Mouse (Mus musculus) midbrain, embryonic 11.5 days (tissue): Measurements from ENCODE around the gene Gas2. TPM values are rescaled to one million over a fixed set of nuclear protein-coding genes. Genes with fewer than 3 reads are reported as not detected.

ENCODE experiments used
- ATAC-seq: fragments of 200-750 bp; cut with Nextera tagmentation; 2 replicates; pipeline ENCODE4 v1.8.0; 2017; ENCODE audit warnings: moderate TSS enrichment, moderate library complexity; ENCODE audit not compliant: low FRiP score
- DNase-seq: peaks from one replicate; pipeline ENCODE4 v3.0.0; 2015; ENCODE audit warnings: low spot score; ENCODE audit errors: missing footprints
- H3K27ac ChIP-seq: fragments of 300-500 bp; sonication (generic); 2 replicates; pipeline ENCODE4 v1.5.1; 2014; ENCODE audit warnings: low read depth, low read length
- H3K27me3 ChIP-seq: fragments of 300-500 bp; sonication (generic); 2 replicates; pipeline ENCODE4 v1.6.1; 2014; ENCODE audit warnings: mild to moderate bottlenecking, low read length, moderate library complexity, mixed read lengths; ENCODE audit not compliant: control insufficient read depth, insufficient read depth
- H3K36me3 ChIP-seq: fragments of 300-500 bp; sonication (generic); 2 replicates; pipeline ENCODE4 v1.6.1; 2014; ENCODE audit warnings: mild to moderate bottlenecking, low read length, moderate library complexity, mixed read lengths; ENCODE audit not compliant: control insufficient read depth, insufficient read depth
- H3K4me1 ChIP-seq: fragments of 300-500 bp; sonication (generic); 2 replicates; pipeline ENCODE4 v1.6.1; 2014; ENCODE audit warnings: low read length; ENCODE audit not compliant: control insufficient read depth, insufficient read depth
- H3K4me2 ChIP-seq: fragments of 300-500 bp; sonication (generic); 2 replicates; pipeline ENCODE4 v1.6.1; 2014; ENCODE audit warnings: mild to moderate bottlenecking, moderate library complexity
- H3K4me3 ChIP-seq: fragments of 300-500 bp; sonication (generic); 2 replicates; pipeline ENCODE4 v1.5.1; 2014; ENCODE audit warnings: low read depth, low read length
- H3K9ac ChIP-seq: fragments of 300-500 bp; sonication (generic); 2 replicates; pipeline ENCODE4 v1.6.1; 2014; ENCODE audit warnings: low read length
- H3K9me3 ChIP-seq: fragments of 300-500 bp; sonication (generic); 2 replicates; pipeline ENCODE4 v1.6.1; 2016; ENCODE audit warnings: low read length; ENCODE audit not compliant: control insufficient read depth
- WGBS: fragments of 180-500 bp; shearing (Covaris S2); extraction: QIAGEN DNeasy Blood & Tissue Kit; methylation state at CpG from one replicate; pipeline ENCODE4 v1.1.7; 2014; 5-methylcytosine and 5-hydroxymethylcytosine counted together
- polyA plus RNA-seq: library from polyadenylated mRNA; unstranded; fragments of >200 nt; fragmentation: Nextera tagmentation; extraction: Ambion mirVana; gene quantifications from 2 replicates; pipeline ENCODE4 v1.2.1, GENCODE M21; 2014

Gas2 gene
- polyA plus RNA-seq: 33.5 and 34.1 TPM in 2 replicates

GRCm38 (mm10) chr7:51861250-51862096 lies at the start of gene Gas2:
TSS of gene Gas2 (plus strand) at chr7:51862015.
- H3K9ac ChIP-seq: peak within 1 kb of the TSS; percentile 81
- no peaks in the 10 kb centered on the region for H3K27me3 ChIP-seq
- no peaks in the 10 kb centered on the region for H3K9me3 ChIP-seq
- 9% methylated on average over 96 of the region's 105 CpGs for WGBS
- H3K4me1 ChIP-seq: peaks cover 11% of the 10 kb centered on the region
- ATAC-seq (peak; percentile 92), DNase-seq (peak; percentile 98)
- H3K27ac ChIP-seq: peak within 1 kb of the TSS; percentile 86
- peak within 1 kb of the TSS; percentile 64 for H3K4me2 ChIP-seq
- H3K4me3 ChIP-seq: peak within 1 kb of the TSS; percentile 62
- peaks cover 2% of the 10 kb centered on the region; the same call in 1 of the 2 replicates for H3K36me3 ChIP-seq

GRCm38 (mm10) chr7:51815473-51816282 lies 46.1 kb upstream of the Gas2 start:
- Histone ChIP-seq H3K36me3 (no peaks in the 10 kb centered on the region), H3K27me3 (no peaks in the 10 kb centered on the region), H3K27ac (no peak overlapping the region), H3K9me3 (no peaks in the 10 kb centered on the region), H3K4me2 (no peak overlapping the region), H3K4me1 (no peaks in the 10 kb centered on the region), H3K4me3 (no peak overlapping the region), H3K9ac (no peak overlapping the region)
- ATAC-seq (peak; percentile 67; the same call in 1 of the 2 replicates), DNase-seq (no peak)
- 55% methylated on average over 4 of the region's 4 CpGs for WGBS

- Histone ChIP-seq H3K9ac (no peak overlapping the region), H3K27ac (no peak overlapping the region), H3K36me3 (no peaks in the 10 kb centered on the region), H3K9me3 (no peaks in the 10 kb centered on the region), H3K4me2 (no peak overlapping the region), H3K4me1 (no peaks in the 10 kb centered on the region), H3K4me3 (no peak overlapping the region), H3K27me3 (no peaks in the 10 kb centered on the region)
- ATAC-seq (peak; percentile 38; the same call in 1 of the 2 replicates), DNase-seq (no peak)
- WGBS: 62% methylated on average over 3 of the region's 3 CpGs
Observed at GRCm38 (mm10) chr7:51816283-51816839, 45.5 kb upstream of the Gas2 start.

- 74% methylated on average over 3 of the region's 3 CpGs for WGBS
- Histone ChIP-seq H3K9ac (no peak overlapping the region), H3K4me3 (no peak overlapping the region), H3K4me2 (no peak overlapping the region), H3K27ac (no peak overlapping the region), H3K4me1 (no peaks in the 10 kb centered on the region), H3K9me3 (no peaks in the 10 kb centered on the region), H3K36me3 (no peaks in the 10 kb centered on the region), H3K27me3 (no peaks in the 10 kb centered on the region)
- DNase-seq (no peak), ATAC-seq (no peak)
Observed at GRCm38 (mm10) chr7:51818251-51818974, 43.4 kb upstream of the Gas2 start.

- no peak for DNase-seq
- WGBS: 91% methylated on average over 1 of the region's 1 CpGs
- Histone ChIP-seq H3K9me3 (no peaks in the 10 kb centered on the region), H3K4me3 (no peak overlapping the region), H3K36me3 (no peaks in the 10 kb centered on the region), H3K4me1 (no peaks in the 10 kb centered on the region), H3K9ac (no peak overlapping the region), H3K27me3 (no peaks in the 10 kb centered on the region), H3K4me2 (no peak overlapping the region), H3K27ac (no peak overlapping the region)
- no peak for ATAC-seq
Observed at GRCm38 (mm10) chr7:51819891-51820290, 41.9 kb upstream of the Gas2 start.

GRCm38 (mm10) chr7:51821467-51821866 lies 40.3 kb upstream of the Gas2 start:
- H3K9ac ChIP-seq: no peak overlapping the region
- H3K27me3 ChIP-seq: no peaks in the 10 kb centered on the region
- no peaks in the 10 kb centered on the region for H3K4me1 ChIP-seq
- no peak for DNase-seq
- WGBS: 86% methylated on average over 2 of the region's 2 CpGs
- no peaks in the 10 kb centered on the region for H3K9me3 ChIP-seq
- no peak overlapping the region for H3K4me3 ChIP-seq
- H3K36me3 ChIP-seq: no peaks in the 10 kb centered on the region
- H3K27ac ChIP-seq: no peak overlapping the region
- no peak for ATAC-seq
- H3K4me2 ChIP-seq: no peak overlapping the region

- Histone ChIP-seq H3K9ac (no peak overlapping the region), H3K9me3 (no peaks in the 10 kb centered on the region), H3K4me3 (no peak overlapping the region), H3K4me2 (no peak overlapping the region), H3K27ac (peak overlapping the region; percentile 5; the same call in 1 of the 2 replicates), H3K36me3 (no peaks in the 10 kb centered on the region), H3K27me3 (no peaks in the 10 kb centered on the region), H3K4me1 (no peaks in the 10 kb centered on the region)
- 71% methylated on average over 7 of the region's 7 CpGs for WGBS
- DNase-seq (no peak), ATAC-seq (peak; percentile 66)
Observed at GRCm38 (mm10) chr7:51823562-51824338, 38.1 kb upstream of the Gas2 start.

- WGBS: 64% methylated on average over 7 of the region's 7 CpGs
- H3K36me3 ChIP-seq: no peaks in the 10 kb centered on the region
Observed at GRCm38 (mm10) chr7:51831917-51832316, 29.9 kb upstream of the Gas2 start.

More at GRCm38 (mm10) chr7:51831917-51832316, 29.9 kb upstream of the Gas2 start:
- peak; percentile 85 for DNase-seq
- ATAC-seq: peak; percentile 88
- no peaks in the 10 kb centered on the region for H3K4me1 ChIP-seq
- no peaks in the 10 kb centered on the region for H3K27me3 ChIP-seq
- no peak overlapping the region for H3K9ac ChIP-seq
- H3K4me2 ChIP-seq: no peak overlapping the region
- peak overlapping the region; percentile 50; the same call in 1 of the 2 replicates for H3K27ac ChIP-seq
- no peaks in the 10 kb centered on the region for H3K9me3 ChIP-seq
- no peak overlapping the region for H3K4me3 ChIP-seq
